Mouse (Mus musculus): ENCODE data around the gene Slc19a3. TPM values are rescaled to one million over a fixed set of nuclear protein-coding genes. Genes with fewer than 3 reads are reported as not detected.

Slc19a3 gene
- polyA plus RNA-seq, 1 experiment from 2014 or later: 0.60 TPM

GRCm38 (mm10) chr1:83060643-83061042 lies 22.4 kb upstream of the Slc19a3 start, which contains the start of gene Krtap28-13:
Gene Krtap28-13 (plus strand): TSS chr1:83060930.
- H3K9me3 ChIP-seq (replicated peaks; ENCODE audit: control insufficient read depth, low read length): no peaks in the 10 kb centered on the region
- H3K36me3 ChIP-seq (replicated peaks; ENCODE audit: control insufficient read depth, insufficient read depth, low read depth, low read length): no peaks in the 10 kb centered on the region
- DNase-seq (ENCODE audit: low spot score): no peak
- ATAC-seq (replicated peaks; ENCODE audit: insufficient number of reproducible peaks, low FRiP score, low TSS enrichment, low read depth): no peak
- no peaks in the 10 kb centered on the region for H3K4me1 ChIP-seq (ENCODE audit: control insufficient read depth, insufficient read depth, low read length)
- WGBS: 88% methylated on average over 4 of the region's 4 CpGs
- no peak within 1 kb of the TSS for H3K27ac ChIP-seq (replicated peaks; ENCODE audit: low read depth, low read length)
- H3K4me2 ChIP-seq (ENCODE audit: low read depth, low read length): no peak within 1 kb of the TSS
- no peaks in the 10 kb centered on the region for H3K27me3 ChIP-seq (ENCODE audit: control insufficient read depth, insufficient read depth, low read length)
- no peak within 1 kb of the TSS for H3K9ac ChIP-seq (replicated peaks; ENCODE audit: low read length)
- no peak within 1 kb of the TSS for H3K4me3 ChIP-seq (ENCODE audit: low read depth, low read length)

DNA sequence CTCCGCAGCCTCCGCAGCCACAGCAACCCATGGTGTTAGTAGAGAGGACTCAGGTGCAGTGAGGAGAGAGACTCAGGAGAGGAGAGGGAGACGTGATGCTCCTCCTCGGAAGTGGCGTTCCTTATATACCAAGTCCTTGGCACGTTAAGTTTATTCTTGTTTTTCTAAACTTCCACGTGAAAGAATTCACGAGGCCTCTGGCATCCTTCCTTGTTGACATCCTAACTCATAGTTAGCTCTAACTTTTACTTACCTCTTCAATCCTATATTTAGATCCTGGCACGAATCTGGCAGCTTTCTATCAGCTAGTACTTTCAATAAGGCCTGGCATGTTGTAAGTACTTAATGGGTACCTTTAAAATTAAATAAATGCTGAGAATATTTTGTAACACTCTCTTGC lies 21.0 kb upstream of the Slc19a3 start, which contains the start of gene A030005K14Rik:
Gene A030005K14Rik, minus strand, starts transcription at position 101 of the 400 bp plus-strand sequence.
- Histone ChIP-seq H3K9me3 (replicated peaks; ENCODE audit: control insufficient read depth, low read length) (no peaks in the 10 kb centered on the region), H3K4me1 (ENCODE audit: control insufficient read depth, insufficient read depth, low read length) (no peaks in the 10 kb centered on the region), H3K4me2 (ENCODE audit: low read depth, low read length) (no peak within 1 kb of the TSS), H3K4me3 (ENCODE audit: low read depth, low read length) (no peak within 1 kb of the TSS), H3K27ac (replicated peaks; ENCODE audit: low read depth, low read length) (no peak within 1 kb of the TSS), H3K27me3 (ENCODE audit: control insufficient read depth, insufficient read depth, low read length) (no peaks in the 10 kb centered on the region), H3K36me3 (replicated peaks; ENCODE audit: control insufficient read depth, insufficient read depth, low read depth, low read length) (no peaks in the 10 kb centered on the region), H3K9ac (replicated peaks; ENCODE audit: low read length) (no peak within 1 kb of the TSS)
- ATAC-seq (replicated peaks; ENCODE audit: insufficient number of reproducible peaks, low FRiP score, low TSS enrichment, low read depth) (no peak), DNase-seq (ENCODE audit: low spot score) (no peak)
- 96% methylated on average over 9 of the region's 9 CpGs for WGBS

GRCm38 (mm10) chr1:83058481-83058880 lies 20.2 kb upstream of the Slc19a3 start:
- Histone ChIP-seq H3K27me3 (ENCODE audit: control insufficient read depth, insufficient read depth, low read length) (no peaks in the 10 kb centered on the region), H3K4me3 (ENCODE audit: low read depth, low read length) (no peak overlapping the region), H3K36me3 (replicated peaks; ENCODE audit: control insufficient read depth, insufficient read depth, low read depth, low read length) (no peaks in the 10 kb centered on the region), H3K9me3 (replicated peaks; ENCODE audit: control insufficient read depth, low read length) (no peaks in the 10 kb centered on the region), H3K4me2 (ENCODE audit: low read depth, low read length) (no peak overlapping the region), H3K27ac (replicated peaks; ENCODE audit: low read depth, low read length) (no peak overlapping the region), H3K9ac (replicated peaks; ENCODE audit: low read length) (no peak overlapping the region), H3K4me1 (ENCODE audit: control insufficient read depth, insufficient read depth, low read length) (no peaks in the 10 kb centered on the region)
- WGBS: 41% methylated on average over 1 of the region's 1 CpGs
- no peak for ATAC-seq (replicated peaks; ENCODE audit: insufficient number of reproducible peaks, low FRiP score, low TSS enrichment, low read depth)
- no peak for DNase-seq (ENCODE audit: low spot score)

DNA sequence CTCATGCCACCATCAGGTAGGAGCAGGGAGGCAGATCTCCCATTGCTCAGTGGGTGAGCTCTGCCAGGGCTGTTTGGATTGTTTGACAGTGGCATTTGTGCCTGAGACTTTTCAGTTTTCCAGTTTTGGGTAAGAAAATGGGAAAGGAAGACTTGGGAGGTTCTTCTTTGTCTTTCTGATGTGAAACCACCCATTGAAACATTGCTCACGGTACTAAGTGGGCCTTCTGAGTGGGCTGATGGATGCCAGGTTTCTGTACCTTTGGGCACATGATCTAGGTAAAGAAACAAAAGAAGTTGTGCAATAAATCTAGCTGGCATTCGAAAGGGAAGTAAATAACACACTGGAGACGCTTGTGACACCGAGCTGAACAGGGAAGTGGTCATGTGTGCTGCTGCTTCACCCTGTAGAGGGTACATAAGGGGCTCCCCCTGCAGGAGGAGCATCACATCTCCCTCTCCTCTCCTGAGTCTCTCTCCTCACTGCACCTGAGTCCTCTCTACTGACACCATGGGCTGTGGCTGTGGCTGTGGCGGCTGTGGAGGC lies 6.7 kb upstream of the Slc19a3 start, which contains the start of gene Gm47969:
Gene Gm47969, plus strand, starts transcription at position 51 of the 546 bp plus-strand sequence.
- no peaks in the 10 kb centered on the region for H3K9me3 ChIP-seq (replicated peaks; ENCODE audit: control insufficient read depth, low read length)
- no peak for ATAC-seq (replicated peaks; ENCODE audit: insufficient number of reproducible peaks, low FRiP score, low TSS enrichment, low read depth)

GRCm38 (mm10) chr1:83042380-83042779 lies 4.1 kb upstream of the Slc19a3 start, which contains the start of gene Krtap28-10:
Gene Krtap28-10 (minus strand): TSS chr1:83042480.
- no peaks in the 10 kb centered on the region for H3K27me3 ChIP-seq (ENCODE audit: control insufficient read depth, insufficient read depth, low read length)
- H3K4me2 ChIP-seq (ENCODE audit: low read depth, low read length): no peak within 1 kb of the TSS
- H3K4me1 ChIP-seq (ENCODE audit: control insufficient read depth, insufficient read depth, low read length): no peaks in the 10 kb centered on the region
- DNase-seq (ENCODE audit: low spot score) (no peak), ATAC-seq (replicated peaks; ENCODE audit: insufficient number of reproducible peaks, low FRiP score, low TSS enrichment, low read depth) (no peak)
- no peak within 1 kb of the TSS for H3K9ac ChIP-seq (replicated peaks; ENCODE audit: low read length)
- WGBS: 96% methylated on average over 2 of the region's 2 CpGs
- H3K4me3 ChIP-seq (ENCODE audit: low read depth, low read length): no peak within 1 kb of the TSS
- no peaks in the 10 kb centered on the region for H3K36me3 ChIP-seq (replicated peaks; ENCODE audit: control insufficient read depth, insufficient read depth, low read depth, low read length)
- H3K9me3 ChIP-seq (replicated peaks; ENCODE audit: control insufficient read depth, low read length): no peaks in the 10 kb centered on the region
- no peak within 1 kb of the TSS for H3K27ac ChIP-seq (replicated peaks; ENCODE audit: low read depth, low read length)

More for the DNA sequence above, 6.7 kb upstream of the Slc19a3 start, which contains the start of gene Gm47969:
- Histone ChIP-seq H3K4me3 (ENCODE audit: low read depth, low read length) (no peak within 1 kb of the TSS), H3K27ac (replicated peaks; ENCODE audit: low read depth, low read length) (no peak within 1 kb of the TSS), H3K36me3 (replicated peaks; ENCODE audit: control insufficient read depth, insufficient read depth, low read depth, low read length) (no peaks in the 10 kb centered on the region), H3K27me3 (ENCODE audit: control insufficient read depth, insufficient read depth, low read length) (no peaks in the 10 kb centered on the region), H3K4me1 (ENCODE audit: control insufficient read depth, insufficient read depth, low read length) (no peaks in the 10 kb centered on the region), H3K9ac (replicated peaks; ENCODE audit: low read length) (no peak within 1 kb of the TSS), H3K4me2 (ENCODE audit: low read depth, low read length) (no peak within 1 kb of the TSS)
- 96% methylated on average over 5 of the region's 5 CpGs for WGBS
- no peak for DNase-seq (ENCODE audit: low spot score)

GRCm38 (mm10) chr1:83039080-83039479 lies 832 bp upstream of the Slc19a3 start:
- DNase-seq (ENCODE audit: low spot score): no peak
- Histone ChIP-seq H3K4me2 (ENCODE audit: low read depth, low read length) (no peak overlapping the region), H3K27me3 (ENCODE audit: control insufficient read depth, insufficient read depth, low read length) (no peaks in the 10 kb centered on the region), H3K36me3 (replicated peaks; ENCODE audit: control insufficient read depth, insufficient read depth, low read depth, low read length) (no peaks in the 10 kb centered on the region), H3K9ac (replicated peaks; ENCODE audit: low read length) (no peak overlapping the region), H3K4me3 (ENCODE audit: low read depth, low read length) (no peak overlapping the region), H3K9me3 (replicated peaks; ENCODE audit: control insufficient read depth, low read length) (no peaks in the 10 kb centered on the region), H3K4me1 (ENCODE audit: control insufficient read depth, insufficient read depth, low read length) (no peaks in the 10 kb centered on the region), H3K27ac (replicated peaks; ENCODE audit: low read depth, low read length) (no peak overlapping the region)
- WGBS: 76% methylated on average over 4 of the region's 4 CpGs
- ATAC-seq (replicated peaks; ENCODE audit: insufficient number of reproducible peaks, low FRiP score, low TSS enrichment, low read depth): no peak

GRCm38 (mm10) chr1:83036892-83037667 lies 1.2 kb downstream of the Slc19a3 start:
- Histone ChIP-seq H3K4me1 (ENCODE audit: control insufficient read depth, insufficient read depth, low read length) (no peaks in the 10 kb centered on the region), H3K36me3 (replicated peaks; ENCODE audit: control insufficient read depth, insufficient read depth, low read depth, low read length) (no peaks in the 10 kb centered on the region), H3K27ac (replicated peaks; ENCODE audit: low read depth, low read length) (no peak overlapping the region), H3K27me3 (ENCODE audit: control insufficient read depth, insufficient read depth, low read length) (no peaks in the 10 kb centered on the region), H3K9me3 (replicated peaks; ENCODE audit: control insufficient read depth, low read length) (no peaks in the 10 kb centered on the region), H3K9ac (replicated peaks; ENCODE audit: low read length) (no peak overlapping the region), H3K4me2 (ENCODE audit: low read depth, low read length) (no peak overlapping the region), H3K4me3 (ENCODE audit: low read depth, low read length) (no peak overlapping the region)
- DNase-seq (ENCODE audit: low spot score) (no peak), ATAC-seq (replicated peaks; ENCODE audit: insufficient number of reproducible peaks, low FRiP score, low TSS enrichment, low read depth) (no peak)
- 67% methylated on average over 11 of the region's 11 CpGs for WGBS

DNA sequence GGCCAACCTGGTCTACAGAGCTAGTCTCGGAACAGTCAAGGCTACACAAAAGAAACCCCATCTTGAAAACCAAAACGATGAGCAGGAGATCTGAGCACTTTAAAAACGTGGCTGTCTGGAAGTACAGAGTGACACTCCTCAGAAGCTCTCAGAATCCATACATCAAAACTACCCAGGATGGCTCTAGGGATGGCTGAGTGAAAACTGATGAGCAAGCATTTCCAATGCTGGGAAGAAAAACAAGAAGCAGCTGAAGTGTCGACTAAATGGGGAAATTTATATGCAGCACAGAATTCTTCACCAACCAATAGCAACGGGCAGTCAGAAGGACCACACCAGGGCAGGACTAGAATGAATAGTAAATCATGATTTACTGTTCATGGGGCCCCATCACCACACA lies 3.7 kb downstream of the Slc19a3 start:
- Histone ChIP-seq H3K4me1 (ENCODE audit: control insufficient read depth, insufficient read depth, low read length) (no peaks in the 10 kb centered on the region), H3K4me3 (ENCODE audit: low read depth, low read length) (no peak overlapping the region), H3K4me2 (ENCODE audit: low read depth, low read length) (no peak overlapping the region), H3K27ac (replicated peaks; ENCODE audit: low read depth, low read length) (no peak overlapping the region), H3K9ac (replicated peaks; ENCODE audit: low read length) (no peak overlapping the region), H3K9me3 (replicated peaks; ENCODE audit: control insufficient read depth, low read length) (no peaks in the 10 kb centered on the region), H3K36me3 (replicated peaks; ENCODE audit: control insufficient read depth, insufficient read depth, low read depth, low read length) (no peaks in the 10 kb centered on the region), H3K27me3 (ENCODE audit: control insufficient read depth, insufficient read depth, low read length) (no peaks in the 10 kb centered on the region)
- WGBS: 73% methylated on average over 5 of the region's 5 CpGs
- DNase-seq (ENCODE audit: low spot score) (no peak), ATAC-seq (replicated peaks; ENCODE audit: insufficient number of reproducible peaks, low FRiP score, low TSS enrichment, low read depth) (no peak)

Measured in embryonic facial prominence, embryonic 11.5 days (tissue).